Mouse (Mus musculus) cortical plate, adult 2 months (tissue): Measurements from ENCODE around the gene R3hcc1l.

Source experiments
- CTCF ChIP-seq: fragments of 200-500 bp; IDR thresholded peaks from 2 replicates; pipeline ENCODE4 v1.5.1; 2011; ENCODE audit warnings: mild to moderate bottlenecking, control low read depth, low read length; ENCODE audit not compliant: insufficient read depth; ENCODE audit errors: extremely low read depth
- POLR2A ChIP-seq: fragments of 200-500 bp; IDR thresholded peaks from 2 replicates; pipeline ENCODE4 v1.6.1; 2011; ENCODE audit warnings: mild to moderate bottlenecking, low read length, control low read depth; ENCODE audit not compliant: insufficient read depth; ENCODE audit errors: extremely low read depth

GRCm38 (mm10) chr19:42558701-42559100 lies 40.1 kb downstream of the R3hcc1l start:
- TF ChIP-seq POLR2A (no peak), CTCF (no peak)
